In the genomic region with DNA sequence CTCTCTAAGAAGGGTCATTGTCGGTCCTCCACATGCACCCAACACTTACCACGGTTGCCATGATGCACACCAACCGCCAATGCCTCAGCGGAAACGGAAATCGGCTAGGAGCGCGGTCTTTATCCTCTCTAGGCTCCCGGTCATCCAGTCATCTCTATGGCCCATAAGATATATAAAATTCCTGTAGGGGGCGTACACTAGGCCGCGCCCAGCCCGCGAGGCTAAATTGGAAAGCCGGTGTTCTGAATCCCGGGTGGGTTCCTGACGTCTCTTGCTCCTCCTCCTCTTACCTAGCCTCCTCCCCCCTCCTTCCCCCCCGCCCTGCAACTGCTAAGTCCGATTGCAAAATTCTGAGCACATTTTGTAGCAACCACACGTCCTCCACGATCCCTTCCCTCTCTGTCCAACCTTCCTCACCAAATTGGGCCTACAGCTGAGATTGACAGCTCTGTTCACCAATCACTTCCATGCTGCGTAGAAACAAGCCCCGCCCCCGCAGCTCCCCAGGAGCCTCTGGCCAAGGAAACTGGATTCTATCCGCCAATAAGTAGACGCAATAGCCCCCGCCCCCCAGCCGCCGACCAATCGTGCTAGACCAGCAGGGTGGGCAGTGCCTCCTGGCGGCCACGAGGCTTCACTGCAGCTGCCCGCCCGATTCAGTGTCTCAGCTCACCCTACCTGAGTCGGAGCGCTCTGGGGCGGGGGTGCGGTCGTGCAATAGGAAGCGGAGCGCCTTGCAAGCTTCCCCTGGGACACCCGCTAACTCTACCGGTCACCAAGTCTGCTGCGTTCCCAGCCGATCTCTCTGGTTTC, we compare ENCODE assay signal across 1 mouse cellular context.
TF ChIP-seq lines count a peak whose summit lies in the region.

A gene (plus strand): TSS at position 642 of the 813 bp plus-strand sequence.

TF ChIP-seq in MEL, 35 proteins besides CTCF, POLR2A, EP300 and RAD21 (continued from another document):
- TF ChIP-seq POLR2AphosphoS5 (IDR thresholded peaks at IDR 0.05; ENCODE audit: borderline replicate concordance, low read depth, low read length): no peak
- no peak for TF ChIP-seq USF2 (IDR thresholded peaks at IDR 0.05; ENCODE audit: borderline replicate concordance in 1 of 2, insufficient read depth in 1 of 2, low read depth in 1 of 2, low read length in 2 of 2)
- TF ChIP-seq MYC (IDR thresholded peaks at IDR 0.05; ENCODE audit: low read depth, low read length): peak; percentile 98
- peak; percentile 86 for TF ChIP-seq TBP (IDR thresholded peaks at IDR 0.05; ENCODE audit: low read depth, low read length)
- peak; percentile 92 for TF ChIP-seq NELFE (IDR thresholded peaks at IDR 0.05; ENCODE audit: low read depth, low read length)
- TF ChIP-seq USF1 (IDR thresholded peaks at IDR 0.05; ENCODE audit: low read depth, low read length): 0 out of 2 replicates have a peak, but pooled peaks have one; percentile 33
- TF ChIP-seq MAX (IDR thresholded peaks at IDR 0.05; ENCODE audit: low read length): peak; percentile 91
- TF ChIP-seq BHLHE40 (IDR thresholded peaks at IDR 0.05; ENCODE audit: borderline replicate concordance, low read depth, low read length): peak; percentile 25; the same call in 1 of the 2 replicates
- TF ChIP-seq MYB (IDR thresholded peaks at IDR 0.05; ENCODE audit: low read depth, low read length): peak; percentile 91
- TF ChIP-seq POLR2AphosphoS2 (IDR thresholded peaks at IDR 0.05; ENCODE audit: low read length): peak; percentile 82
- TF ChIP-seq ETS1 (IDR thresholded peaks at IDR 0.05; ENCODE audit: low read depth, low read length): peak; percentile 43; the same call in 1 of the 2 replicates
- peak; percentile 62 for TF ChIP-seq TCF12 (IDR thresholded peaks at IDR 0.05; ENCODE audit: low read depth, low read length)
